Mouse (Mus musculus) natural killer cell, adult 2 months (primary cell): Measurements from ENCODE around the gene Olfr432.
A peak's percentile ranks its signal among the peaks of the same experiment; 100 is the strongest.
"Not testable (repeated sequence)": the region's sequence is repeated elsewhere in the genome, so short reads cannot be mapped to it uniquely, and the experiment has no call there.

ENCODE experiments used
- DNase-seq, 2 experiments: peaks; one replicate each; pipeline ENCODE4 v3.0.0; 2022; ENCODE audit warnings: low spot score in 2 of 2

Olfr432 gene

DNA sequence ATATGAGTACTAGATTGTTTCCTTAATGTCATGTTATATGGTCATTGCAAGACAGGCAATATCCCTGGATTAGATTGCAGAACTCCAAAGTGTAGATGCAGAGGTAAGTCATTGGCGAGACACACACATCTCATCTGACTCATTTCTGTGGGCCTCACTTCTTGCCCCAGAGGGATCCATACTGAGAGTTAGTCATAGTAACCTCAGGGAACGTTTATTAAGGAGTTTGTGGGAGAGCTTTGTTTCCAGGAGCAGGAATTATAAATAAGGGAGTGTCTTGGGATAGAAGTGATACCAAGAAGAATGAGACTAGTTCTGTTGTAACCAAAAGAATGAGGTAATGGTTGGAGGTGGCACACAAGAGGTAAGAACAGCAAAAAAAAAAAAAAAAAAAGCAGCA is at the start of gene Olfr432:
Gene Olfr432 (plus strand): TSS at position 313 of the 400 bp plus-strand sequence.
- DNase-seq, result no peak

DNA sequence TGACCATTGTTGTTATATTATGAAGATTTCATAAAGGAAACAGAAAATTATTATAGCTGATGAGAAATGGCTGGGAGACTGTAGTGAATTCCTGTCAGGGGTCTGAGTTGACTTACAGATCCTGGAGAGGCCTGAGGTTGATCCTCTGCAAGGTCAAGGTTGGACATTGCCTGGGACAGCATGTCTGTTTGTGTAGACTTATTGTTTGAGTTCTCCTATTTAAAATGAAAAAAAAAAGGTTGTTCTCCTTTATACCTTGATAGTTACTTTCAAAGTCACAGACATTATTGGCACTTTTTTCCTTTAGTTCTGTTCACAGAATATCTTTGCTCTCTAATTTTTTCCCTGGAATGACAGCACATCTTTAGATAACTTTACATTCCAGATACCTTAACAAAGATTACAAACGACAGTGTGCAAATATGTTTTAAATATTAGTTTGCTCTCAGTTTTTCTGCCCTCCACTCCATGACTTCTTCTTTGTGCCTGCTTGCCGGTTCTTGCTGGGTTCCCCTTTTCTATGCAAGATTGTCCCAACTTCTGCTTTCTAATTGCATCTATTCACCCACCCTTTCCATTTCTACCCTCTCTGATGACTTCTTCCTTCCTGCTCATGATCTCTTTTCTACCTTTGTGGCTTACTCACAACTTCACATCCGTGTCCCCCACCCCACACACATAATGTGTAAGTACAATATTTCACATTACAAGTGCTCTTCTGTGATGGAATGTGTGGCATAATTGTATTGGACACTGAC is 44.5 kb upstream of the Olfr432 start:
- DNase-seq, result not testable (repeated sequence)

DNA sequence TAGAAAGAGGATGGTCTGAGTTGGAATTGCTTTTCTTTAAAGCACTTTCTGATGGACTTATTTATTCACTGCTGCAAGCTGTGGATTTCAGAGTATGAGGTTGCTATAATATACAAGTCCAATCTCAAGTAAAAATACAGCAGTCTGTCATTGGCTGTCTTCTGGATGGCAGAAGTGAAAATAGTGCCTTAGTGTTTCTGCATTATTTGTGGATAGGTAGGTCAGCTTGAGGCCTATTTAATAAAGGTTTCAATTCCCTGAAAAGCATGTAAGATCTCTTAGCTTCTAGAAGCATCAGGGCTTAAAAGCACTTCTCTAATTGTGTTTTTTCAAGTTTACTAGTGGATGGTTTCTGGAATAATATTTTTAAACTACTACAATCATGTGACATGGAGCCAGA is 42.0 kb upstream of the Olfr432 start:
- not testable (repeated sequence) for DNase-seq

DNA sequence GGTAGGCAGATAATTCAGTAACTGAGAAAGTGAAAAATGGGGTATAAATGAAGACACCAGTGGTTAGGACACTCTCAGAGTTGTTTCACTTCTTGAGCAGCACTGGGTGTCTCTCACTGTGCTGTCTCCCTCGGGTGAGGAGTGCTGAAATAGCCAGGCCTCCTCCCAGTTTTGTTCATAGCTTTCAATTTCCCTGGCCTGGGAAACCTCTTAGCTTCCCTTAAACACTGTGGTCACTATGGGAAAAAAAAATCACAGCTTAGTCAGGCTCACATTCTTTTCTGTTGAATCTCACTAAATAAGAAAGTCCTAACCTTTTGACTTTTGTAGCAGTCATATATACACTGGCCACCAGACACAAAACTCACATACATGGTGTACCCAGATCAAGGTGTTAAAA is 17.3 kb upstream of the Olfr432 start, which contains the start of gene Ifi205:
Gene Ifi205 (minus strand): TSS at position 113 of the 400 bp plus-strand sequence.
- no peak for DNase-seq

DNA sequence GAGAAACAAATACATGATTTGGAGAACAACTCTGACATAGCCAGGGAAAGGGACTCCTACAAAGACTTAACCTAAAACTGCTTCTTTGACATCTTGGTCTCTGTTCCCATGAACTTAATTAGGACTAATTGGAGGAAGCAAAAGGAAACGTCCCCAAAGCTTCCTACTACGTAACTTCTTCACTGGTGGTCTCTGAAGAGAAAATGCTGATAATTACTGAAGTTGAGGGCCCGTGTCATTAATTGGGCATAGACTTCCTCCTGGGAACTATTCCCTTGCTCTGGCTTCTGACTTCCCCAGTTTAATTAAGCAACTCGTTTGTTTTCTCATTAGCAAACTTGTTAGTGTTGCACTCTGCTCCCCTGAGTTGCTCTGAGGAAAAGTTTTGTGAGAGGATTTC is 13.2 kb upstream of the Olfr432 start:
- no peak for DNase-seq

DNA sequence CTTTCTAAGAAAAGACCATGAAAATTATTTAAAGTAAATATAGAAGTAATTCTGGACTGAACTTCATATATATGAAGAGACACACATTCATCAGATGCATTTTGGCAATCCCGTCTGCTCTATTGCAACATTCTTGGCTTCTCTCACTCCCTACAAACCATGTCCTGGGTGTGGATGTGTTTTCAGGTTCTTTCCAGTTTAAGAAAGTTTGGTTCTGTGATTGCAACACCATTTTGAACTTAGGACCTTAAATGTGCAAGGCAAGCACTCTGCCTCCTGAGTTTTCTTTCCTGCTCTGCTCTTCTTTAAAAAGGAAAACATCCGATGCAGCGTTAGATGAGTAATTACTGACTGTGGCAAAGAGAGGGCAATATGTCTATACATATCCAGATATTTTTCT is 10.5 kb upstream of the Olfr432 start:
- no peak for DNase-seq

DNA sequence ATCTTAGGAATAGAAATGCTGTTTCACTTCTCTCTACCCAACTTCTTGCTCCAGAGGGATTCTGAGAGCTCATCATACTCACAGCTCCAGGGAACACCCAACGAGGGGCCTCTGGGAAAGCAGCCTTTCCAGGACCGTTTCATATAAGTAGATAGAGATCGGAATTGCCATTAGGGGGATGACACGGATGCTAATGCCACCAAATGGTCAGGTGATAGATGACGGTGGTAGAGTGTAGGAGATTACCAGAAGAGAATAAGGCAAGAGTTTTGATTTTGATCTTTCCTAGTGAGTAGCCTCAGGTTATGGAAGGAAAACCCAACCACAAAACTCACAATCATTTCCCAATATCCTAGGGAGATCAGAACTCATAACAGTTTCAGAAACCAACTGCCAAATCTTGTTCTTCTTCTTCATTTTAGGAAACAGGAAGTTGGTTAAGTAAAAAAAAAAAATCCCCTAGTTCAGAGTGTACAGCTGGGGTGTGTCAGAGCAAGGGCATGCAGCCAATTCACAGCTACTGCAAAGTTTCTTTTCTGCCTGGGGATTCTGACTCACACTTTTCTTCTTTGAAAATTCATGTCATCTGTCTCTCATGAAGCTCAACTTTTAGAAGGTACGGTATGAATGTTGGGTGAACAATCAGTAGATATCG is 8.4 kb upstream of the Olfr432 start, which contains the start of gene Olfr433:
Gene Olfr433 (plus strand): TSS at position 183 of the 655 bp plus-strand sequence.
- peak; percentile 22 to 49 for DNase-seq

DNA sequence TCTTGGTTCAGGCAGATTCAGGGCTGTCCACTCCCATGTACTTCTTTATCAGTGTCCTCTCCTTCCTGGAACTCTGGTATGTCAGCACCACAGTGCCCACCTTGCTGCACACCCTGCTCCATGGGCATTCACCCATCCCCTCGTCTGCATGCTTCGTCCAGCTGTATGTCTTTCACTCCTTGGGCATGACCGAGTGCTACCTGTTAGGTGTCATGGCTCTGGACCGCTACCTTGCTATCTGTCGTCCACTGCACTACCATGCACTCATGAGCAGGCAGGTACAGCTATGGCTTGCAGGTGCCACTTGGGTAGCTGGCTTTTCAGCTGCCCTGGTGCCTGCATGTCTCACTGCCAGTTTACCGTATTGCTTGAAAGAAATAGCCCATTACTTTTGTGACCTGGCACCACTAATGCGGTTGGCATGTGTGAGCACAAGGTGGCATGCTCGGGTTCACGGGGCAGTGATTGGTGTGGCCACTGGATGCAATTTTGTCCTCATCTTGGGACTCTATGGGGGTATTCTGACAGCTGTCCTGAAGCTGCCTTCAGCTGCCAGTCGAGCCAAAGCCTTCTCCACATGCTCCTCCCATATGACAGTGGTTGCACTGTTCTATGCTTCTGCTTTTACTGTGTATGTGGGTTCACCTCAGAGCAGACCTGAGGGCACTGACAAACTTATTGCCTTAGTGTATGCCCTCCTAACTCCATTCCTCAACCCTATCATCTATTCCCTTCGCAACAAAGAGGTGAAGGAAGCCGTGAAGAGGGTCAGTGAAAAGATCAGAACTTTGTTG is 6.7 kb upstream of the Olfr432 start:
- not testable (repeated sequence) for DNase-seq

DNA sequence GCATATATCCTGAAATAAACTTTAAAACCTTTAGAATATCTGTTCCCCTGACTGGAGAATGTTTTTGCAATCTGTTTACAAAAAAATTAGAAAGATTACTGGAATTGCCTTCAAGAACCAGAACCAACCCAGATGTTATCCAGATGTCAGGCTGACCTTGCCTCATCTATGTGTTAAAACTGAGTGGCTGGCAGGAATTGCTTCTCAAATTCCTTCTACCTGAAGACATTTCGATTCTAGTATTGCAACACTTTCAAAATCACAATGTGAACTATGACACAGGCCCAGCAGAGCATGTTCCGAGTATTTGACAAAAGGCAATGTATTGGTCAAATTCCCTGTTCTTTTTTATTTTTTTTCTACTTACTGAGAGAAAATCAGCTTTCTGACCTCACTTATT is 4.6 kb upstream of the Olfr432 start:
- DNase-seq, result no peak

DNA sequence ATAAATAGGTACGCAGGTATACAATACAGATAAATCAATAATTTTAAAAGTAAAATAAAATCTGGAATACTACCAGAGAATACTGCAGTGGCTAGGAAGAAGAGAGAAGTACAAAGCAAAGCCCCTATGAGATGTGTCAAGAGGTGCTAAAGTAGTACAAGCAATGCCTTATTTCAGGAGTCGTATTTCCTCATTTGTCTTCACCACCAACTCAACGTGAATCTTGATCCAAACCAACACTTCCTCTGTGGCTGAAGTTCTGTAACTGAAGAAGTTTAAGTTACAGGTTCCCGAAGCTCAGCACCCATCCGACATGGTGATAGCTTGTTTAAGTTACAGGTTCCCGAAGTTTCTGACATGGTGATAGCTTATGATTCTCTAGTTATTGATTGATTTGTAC is 778 bp upstream of the Olfr432 start:
- not testable (repeated sequence) for DNase-seq

DNA sequence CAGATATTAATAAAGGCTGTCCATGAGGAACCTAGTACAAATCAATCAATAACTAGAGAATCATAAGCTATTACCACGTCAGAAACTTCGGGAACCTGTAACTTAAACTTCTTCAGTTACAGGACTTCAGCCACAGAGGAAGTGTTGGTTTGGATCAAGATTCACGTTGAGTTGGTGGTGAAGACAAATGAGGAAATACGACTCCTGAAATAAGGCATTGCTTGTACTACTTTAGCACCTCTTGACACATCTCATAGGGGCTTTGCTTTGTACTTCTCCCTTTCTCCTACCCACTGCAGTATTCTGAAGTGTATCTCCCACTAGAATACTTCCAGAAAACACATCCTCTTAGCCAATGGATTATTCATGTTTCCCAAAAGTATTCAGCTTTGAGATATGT is 352 bp downstream of the Olfr432 start:
- not testable (repeated sequence) for DNase-seq

DNA sequence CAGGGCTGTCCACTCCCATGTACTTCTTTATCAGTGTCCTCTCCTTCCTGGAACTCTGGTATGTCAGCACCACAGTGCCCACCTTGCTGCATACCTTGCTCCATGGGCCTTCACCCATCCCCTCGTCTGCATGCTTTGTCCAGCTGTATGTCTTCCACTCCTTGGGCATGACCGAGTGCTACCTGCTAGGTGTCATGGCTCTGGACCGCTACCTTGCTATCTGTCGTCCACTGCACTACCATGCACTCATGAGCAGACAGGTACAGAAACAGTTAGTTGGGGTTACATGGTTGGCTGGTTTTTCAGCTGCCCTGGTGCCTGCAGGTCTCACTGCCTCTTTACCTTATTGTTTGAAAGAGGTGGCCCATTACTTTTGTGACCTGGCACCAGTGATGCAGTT is 1.5 kb downstream of the Olfr432 start:
- DNase-seq, result no peak

DNA sequence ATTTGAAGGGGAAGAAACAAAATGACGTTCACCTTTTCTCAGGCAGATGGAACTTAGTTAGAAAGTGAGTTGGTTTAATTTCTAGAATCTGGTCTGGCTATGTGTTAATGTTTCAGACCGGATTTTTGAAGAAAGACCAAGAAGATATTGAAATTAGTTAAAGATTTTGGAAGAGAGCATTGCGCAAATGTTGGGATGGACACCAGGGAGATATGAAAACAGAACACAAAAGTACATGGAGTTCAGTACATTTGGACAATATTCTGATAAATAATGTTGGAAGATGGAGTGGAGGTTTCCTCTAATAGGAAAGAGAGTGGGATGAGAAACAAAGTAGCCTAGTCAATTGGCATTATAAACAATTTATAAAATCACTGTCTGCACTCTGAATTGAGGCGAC is 2.5 kb downstream of the Olfr432 start:
- no peak for DNase-seq

DNA sequence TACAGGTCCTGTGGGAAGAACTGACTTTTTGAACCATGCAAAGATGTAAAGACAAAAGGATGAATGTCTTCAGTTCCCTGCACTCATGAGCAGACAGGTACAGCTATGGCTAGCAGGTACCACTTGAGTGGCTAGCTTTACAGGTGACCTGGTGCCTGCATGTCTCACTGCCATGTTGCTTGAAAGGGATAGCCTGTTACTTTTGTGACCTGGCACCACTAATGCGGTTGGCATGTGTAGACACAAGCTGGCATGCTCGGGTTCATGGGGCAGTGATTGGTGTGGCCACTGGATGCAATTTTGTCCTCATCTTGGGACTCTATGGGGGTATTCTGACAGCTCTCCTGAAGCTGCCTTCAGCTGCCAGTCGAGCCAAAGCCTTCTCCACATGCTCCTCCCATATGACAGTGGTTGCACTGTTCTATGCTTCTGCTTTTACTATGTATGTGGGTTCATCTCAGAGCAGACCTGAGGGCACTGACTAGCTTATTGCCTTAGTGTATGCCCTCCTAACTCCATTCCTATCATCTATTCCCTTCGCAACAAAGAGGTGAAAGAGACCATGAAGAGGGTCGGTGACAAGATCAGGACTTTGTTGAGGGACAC is 3.0 kb downstream of the Olfr432 start:
- DNase-seq, result no peak

DNA sequence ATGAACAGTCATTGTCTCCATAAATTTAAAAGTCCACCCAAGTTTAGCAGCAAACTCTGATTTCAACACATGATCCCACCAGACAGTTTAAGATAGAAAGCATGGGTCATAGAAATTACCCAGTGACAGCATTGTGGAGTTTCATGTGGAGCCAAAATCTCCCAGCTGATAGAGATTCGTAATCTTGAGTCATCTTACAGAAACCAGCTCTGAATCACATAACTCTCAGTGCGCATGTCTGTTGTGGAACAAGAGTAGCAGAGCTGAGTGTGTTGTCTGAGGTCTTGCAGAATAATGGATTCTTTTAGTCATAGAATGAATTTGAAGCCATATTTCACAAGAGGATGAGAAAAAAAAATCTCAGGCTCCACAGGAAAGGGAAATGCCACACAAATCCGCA is 4.0 kb downstream of the Olfr432 start:
- DNase-seq, result no peak

DNA sequence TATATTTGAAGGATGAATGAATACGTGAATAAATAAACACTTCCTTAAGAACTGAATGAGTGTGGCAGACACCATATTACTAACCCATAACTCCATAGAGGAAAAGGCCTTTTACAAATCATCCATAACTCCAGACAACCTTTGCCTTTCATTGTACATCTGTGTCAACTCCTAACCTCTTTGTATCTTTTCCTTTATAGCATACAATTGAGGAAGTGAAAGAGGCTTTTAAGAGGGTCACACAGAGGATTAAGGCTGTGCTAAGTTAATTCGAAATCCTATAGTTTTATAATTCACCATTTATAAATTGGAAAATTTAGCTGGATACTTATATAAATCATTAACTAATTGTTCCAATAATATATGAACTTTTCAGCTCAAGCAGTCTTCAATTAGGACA is 6.2 kb downstream of the Olfr432 start:
- no peak for DNase-seq

DNA sequence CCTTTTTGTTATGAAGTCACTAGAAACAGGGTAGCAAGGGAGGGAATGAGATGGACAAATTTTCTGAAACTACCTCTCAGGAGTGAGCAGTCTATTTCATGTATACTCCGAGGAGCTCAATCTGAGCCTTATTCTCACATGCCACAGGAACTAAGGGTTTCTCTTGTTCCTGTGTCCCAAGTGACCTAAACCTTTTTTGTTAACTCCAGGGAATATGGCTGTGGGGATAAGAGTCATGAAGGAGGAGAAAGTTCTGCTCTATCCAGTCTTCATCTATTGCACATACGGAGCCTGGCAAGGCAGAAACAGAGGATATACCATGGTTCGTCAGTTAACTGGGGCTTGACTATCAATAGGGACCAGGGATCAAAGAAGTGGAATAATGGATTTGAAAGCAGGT is 17.3 kb downstream of the Olfr432 start, which contains the start of gene Olfr430:
Gene Olfr430 (plus strand): TSS at position 301 of the 400 bp plus-strand sequence.
- DNase-seq, result no peak

DNA sequence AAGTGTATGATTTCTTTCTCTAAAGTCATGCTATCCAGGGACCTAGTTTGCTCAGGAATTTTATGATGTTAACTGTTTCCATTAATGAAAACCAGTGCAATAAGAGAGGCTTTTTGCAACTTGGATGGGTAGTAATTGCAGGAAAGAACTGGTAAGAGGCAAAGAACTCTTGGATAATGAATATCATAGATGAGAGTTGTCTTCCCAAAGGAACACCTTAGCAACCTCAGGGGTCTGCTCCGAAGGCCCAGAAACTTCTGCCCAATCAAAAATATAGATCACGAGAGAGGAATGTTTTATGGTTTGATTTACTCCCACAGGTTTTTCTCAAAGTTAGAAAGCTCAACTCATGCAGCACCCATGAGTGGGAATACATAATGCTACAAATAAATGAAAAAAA is 35.0 kb downstream of the Olfr432 start, which contains the start of gene Olfr429:
Gene Olfr429 (plus strand): TSS at position 301 of the 400 bp plus-strand sequence.
- no peak for DNase-seq

DNA sequence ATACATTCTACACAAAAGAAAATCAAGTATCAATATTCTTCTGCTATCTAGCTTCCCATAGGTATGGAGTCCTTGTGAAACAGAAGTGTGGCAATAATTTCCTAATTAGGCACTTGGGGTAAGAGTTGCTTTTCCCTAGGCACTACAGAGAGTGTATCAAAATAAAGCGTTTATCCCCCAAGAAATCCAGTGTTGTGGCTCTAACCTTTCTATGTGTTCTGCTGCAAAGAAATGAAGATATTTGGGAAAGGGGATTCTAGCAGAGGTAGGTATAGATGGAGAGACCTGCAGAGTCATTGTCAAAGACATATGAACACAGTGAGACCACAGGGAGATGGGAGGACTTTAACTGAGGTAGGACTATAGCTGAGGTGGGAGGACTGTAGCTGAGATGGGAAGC is 47.6 kb downstream of the Olfr432 start, which contains the start of gene Olfr427:
Gene Olfr427 (plus strand): TSS at position 301 of the 400 bp plus-strand sequence.
- DNase-seq, result no peak

DNA sequence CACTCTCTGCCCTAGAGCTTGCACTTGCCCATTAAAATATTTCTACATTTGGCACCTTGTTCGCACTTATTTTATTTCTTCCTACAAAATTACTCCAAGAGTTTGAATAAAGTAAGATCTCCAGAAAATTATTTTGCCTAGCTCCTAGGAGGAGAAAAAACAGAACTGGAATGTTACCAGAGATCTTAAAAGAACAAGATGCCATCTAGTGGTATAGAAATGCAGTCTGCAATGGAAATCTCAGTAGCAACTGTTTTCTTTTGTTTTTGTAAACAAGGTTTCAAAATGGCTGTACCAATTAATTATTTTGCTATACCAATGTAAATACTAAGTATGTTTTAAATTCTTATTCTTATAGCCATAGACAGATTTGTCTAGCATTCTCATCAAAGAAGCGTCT is 54.7 kb downstream of the Olfr432 start:
- DNase-seq, result no peak
